Mouse (Mus musculus): Measurements from ENCODE around the gene Drd5.

DNA sequence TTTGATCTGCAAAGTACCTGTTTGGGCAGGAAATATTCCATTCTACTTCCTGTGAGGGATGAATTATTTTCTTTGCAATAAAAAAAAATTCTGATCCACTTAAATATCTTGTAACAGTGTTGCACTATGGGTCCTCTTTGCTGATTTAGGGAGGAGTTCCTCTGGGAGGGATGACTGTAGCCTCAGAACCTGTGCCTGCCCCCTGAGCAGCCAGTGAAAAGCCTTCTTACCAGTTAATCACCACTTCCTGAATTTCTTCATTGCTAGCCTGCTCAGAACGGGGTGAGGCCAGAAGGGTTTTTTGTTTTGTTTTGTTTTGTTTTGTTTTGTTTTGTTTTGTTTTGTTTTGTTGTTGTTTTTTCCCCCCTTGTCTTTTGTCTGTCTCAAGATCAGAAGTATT, 39.1 kb upstream of the Drd5 start:
- TF ChIP-seq CTCF (conservative IDR thresholded peaks at IDR 0.05; ENCODE audit: insufficient read depth, insufficient read length, low read depth, low read length) (no peak), POLR2A (IDR thresholded peaks at IDR 0.05; ENCODE audit: low read depth, low read length) (no peak)
